Mouse (Mus musculus) stomach, postnatal 0 days (tissue): ENCODE results near the gene Kctd2.

Experiments used
- CTCF ChIP-seq: IDR thresholded peaks from 2 replicates; pipeline ENCODE4 v1.5.1; 2016; ENCODE audit warnings: antibody characterized with exemption, low read depth, mild to moderate bottlenecking, moderate library complexity
- EP300 ChIP-seq: optimal IDR thresholded peaks from 2 replicates; pipeline ENCODE3; 2016; ENCODE audit warnings: antibody characterized with exemption

- TF ChIP-seq EP300: no peak
- TF ChIP-seq CTCF: no peak
These were observed 27.5 kb downstream of the Kctd2 start for GRCm38 (mm10) chr11:115447321-115447885.
